Mouse (Mus musculus) MN1 (cell line): ENCODE measurements around the gene Intu.

Source experiments
- DNase-seq: peaks from one replicate; pipeline ENCODE4 v3.0.0-alpha.2; 2016; ENCODE audit warnings: low spot score

Gene Intu

GRCm38 (mm10) chr3:40531286-40532141 is at the start of gene Intu:
TSS of gene Intu (plus strand) at chr3:40531286.
- peak; percentile 72 for DNase-seq

GRCm38 (mm10) chr3:40483221-40483654 is 47.8 kb upstream of the Intu start:
- no peak for DNase-seq

DNA sequence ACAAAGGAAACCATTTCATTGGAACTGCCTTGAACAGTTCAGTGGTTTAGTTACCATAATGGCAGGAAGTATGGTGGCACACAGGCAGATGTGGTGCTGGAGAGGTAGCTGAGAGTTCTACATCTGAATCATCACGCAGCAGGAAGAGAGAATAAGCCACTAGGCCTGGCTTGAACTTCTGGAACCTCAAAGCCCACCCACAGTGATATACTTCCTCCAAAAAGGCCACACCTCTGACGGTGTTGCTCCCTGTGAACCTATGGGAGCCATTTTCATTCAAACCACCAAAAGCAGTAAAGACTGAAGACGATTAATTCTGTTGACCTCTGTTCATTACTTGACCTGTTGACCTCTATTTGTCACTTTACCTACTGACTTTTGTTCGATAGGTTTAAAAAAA is 43.7 kb upstream of the Intu start:
- no peak for DNase-seq

GRCm38 (mm10) chr3:40491742-40492141 is 39.3 kb upstream of the Intu start:
- no peak for DNase-seq

GRCm38 (mm10) chr3:40498898-40499297 is 32.2 kb upstream of the Intu start:
- no peak for DNase-seq

- DNase-seq, result no peak
These were observed 30.8 kb upstream of the Intu start for GRCm38 (mm10) chr3:40500157-40500808.

- no peak for DNase-seq
These were observed 26.7 kb upstream of the Intu start for GRCm38 (mm10) chr3:40504377-40504776.

DNA sequence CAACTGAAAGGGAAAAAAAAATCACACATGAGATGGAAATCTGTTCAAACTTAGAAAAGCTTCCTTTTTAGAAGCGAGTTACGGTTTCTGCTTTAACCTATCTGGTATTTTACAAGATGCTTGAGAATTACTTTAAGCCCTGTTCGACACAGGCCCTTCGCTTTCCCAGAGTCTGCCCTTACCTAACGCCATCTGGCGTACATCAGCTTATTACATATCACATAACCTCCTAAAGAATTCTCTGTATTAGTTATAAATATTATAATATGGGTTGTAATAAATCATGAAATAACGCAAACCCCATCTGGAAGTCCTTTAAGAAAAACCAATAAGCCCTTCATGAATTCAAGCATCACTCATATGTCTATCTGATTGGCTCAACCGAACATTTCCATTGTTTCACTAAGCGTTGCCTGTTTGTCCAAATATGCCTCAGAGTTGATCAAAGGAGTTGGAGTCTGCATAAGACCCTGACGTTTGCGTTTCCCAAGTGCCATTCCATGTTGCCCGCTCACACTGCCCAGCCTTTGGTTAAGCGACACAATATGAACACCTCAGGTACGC is 25.6 kb upstream of the Intu start:
- DNase-seq, result no peak

- DNase-seq, result no peak
These were observed 22.0 kb upstream of the Intu start for GRCm38 (mm10) chr3:40508927-40509576.

GRCm38 (mm10) chr3:40510567-40510966 is 20.5 kb upstream of the Intu start:
- DNase-seq, result peak; percentile 79

DNA sequence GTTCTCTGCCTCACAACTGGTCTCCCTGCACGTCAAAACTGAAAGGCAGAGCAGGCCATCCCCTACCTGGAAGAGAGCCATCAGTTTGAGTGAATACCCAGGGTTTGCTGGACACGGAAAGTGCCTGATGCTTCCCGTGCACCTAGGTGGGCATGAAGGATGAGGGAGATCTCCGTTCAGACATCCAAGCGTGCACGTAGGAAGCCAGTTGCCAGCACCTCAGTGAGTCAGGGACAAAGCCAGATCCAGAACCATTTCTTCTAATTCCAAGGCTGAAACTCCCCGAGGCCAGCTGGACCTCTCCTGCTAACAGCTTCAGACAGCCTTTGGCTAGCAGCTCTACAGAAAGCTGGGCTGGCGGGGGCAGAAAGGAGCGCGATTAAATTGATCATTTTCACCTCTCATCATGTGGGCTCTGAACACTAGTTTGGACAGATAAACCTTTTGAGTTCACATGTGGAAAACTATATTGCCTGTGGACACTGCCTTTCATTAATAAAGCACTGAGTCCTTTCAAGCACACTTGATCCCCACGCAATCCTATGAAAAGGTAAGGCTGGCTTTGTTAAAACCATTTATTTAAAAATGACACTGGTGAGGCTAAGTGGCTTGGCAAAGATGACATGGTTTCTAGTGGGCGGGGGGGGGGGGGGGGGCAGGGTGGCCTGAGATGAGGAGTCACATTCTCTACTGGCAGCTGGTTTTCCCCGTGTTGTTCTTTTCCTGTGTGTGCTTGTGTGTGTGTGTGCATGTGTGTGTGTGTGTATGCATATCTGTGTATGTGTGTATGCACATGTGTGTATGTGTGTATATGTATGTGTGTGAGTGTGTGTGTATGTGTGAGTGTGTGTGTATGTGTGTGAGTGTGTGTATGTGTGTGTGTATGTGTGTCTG is 17.9 kb upstream of the Intu start:
- DNase-seq, result no peak

- DNase-seq, result no peak
These were observed 12.8 kb upstream of the Intu start for GRCm38 (mm10) chr3:40518240-40518639.

GRCm38 (mm10) chr3:40519555-40519954 is 11.5 kb upstream of the Intu start:
- DNase-seq, result no peak

- no peak for DNase-seq
These were observed 10.5 kb upstream of the Intu start for GRCm38 (mm10) chr3:40520567-40520966.

GRCm38 (mm10) chr3:40522446-40522845 is 8.6 kb upstream of the Intu start:
- peak; percentile 47 for DNase-seq

DNA sequence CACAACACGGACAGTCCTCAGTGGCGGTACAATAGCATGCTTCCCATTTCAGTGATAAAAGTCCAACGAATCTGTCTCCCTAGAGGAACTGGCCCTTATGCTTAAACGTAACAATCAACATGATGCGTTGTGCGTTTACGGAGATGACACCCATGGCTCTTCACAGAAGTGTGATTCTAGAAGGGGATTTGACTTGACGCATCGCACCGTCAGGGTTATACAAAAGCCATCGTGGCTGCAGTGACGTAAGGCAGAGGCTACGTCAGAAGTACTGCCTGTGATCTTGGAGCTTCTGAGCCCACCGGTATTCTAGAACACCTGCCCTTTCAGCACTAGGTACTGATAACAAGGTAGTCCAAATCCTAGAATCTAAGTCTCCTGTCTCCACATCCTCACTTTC is 8.2 kb upstream of the Intu start:
- peak; percentile 71 for DNase-seq

DNA sequence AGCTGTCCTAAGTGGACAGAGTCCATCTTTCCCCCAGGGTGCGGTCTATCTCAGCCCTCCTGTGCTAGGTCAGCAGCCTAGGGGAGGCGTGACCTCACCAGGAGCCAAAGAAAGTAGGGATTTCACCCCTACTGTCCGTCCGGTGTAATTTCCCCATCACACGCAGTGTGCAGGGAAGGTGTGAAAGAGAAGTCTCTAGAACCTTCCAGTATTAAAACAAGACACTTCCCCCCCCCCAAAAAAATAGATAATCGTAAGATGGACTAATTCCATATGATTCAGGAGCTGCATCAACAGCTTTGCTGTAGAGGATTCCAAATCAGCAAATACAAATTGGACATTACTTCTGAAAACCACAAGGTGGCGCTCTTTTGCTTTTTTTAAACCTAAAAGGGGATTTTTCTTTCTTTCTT is 7.7 kb upstream of the Intu start:
- DNase-seq, result peak; percentile 80

DNA sequence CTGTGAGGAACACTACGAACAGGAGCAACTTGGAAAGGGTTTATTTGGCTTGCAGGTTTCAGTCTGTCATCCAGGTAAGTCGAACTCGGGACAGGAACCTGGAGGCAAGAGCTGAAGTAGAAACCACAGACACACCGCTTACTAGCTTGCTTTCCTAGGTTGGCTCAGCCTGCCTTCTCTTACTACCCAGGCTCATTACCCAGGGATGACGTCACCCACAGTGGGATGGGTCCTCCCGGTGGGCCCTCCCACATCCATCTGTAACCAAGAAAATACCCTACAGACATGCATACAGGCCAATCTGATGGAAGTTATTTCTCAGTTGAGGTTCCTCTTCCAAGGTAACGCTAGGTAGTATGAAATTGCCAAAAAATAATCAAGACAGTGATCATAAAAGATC is 6.2 kb upstream of the Intu start:
- DNase-seq, result peak; percentile 67

GRCm38 (mm10) chr3:40525341-40525740 is 5.7 kb upstream of the Intu start:
- peak; percentile 71 for DNase-seq

DNA sequence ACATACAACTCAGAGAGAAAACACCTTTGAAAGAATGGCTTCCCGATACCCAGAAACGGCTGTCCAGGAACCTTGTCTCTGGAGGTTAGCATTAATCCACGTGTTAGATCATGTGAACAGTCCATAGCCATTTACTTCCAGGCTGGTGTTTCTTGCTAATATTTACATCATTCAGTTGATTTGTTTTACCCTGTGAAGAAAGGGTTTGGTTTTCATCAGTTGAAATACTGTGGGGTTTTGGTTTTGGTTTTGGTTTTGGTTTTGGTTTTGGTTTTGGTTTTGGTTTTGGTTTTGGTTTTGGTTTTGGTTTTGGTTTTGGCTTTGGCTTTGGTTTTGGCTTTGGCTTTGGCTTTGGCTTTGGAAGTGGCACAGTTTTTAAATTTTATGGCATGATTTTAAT is 5.0 kb upstream of the Intu start:
- DNase-seq, result peak; percentile 22

DNA sequence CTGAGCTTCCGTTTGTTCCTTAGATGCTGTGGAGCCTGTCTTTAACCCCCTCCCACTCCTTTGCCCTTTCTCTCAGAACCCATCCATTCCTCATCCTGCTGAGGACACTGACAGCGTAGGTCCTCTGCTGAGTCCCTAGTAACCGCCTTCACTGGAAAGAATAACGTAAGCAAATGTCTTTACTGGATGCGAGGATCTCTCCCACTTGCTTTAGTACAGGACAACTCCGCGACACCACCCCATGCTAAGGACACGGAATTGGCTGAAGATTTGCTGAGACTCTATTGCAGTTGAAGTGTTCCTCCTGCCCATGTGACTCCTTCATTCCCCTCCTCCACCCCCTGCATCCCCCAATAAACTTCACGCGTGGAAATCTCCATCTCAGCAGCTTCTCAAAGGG is 3.9 kb upstream of the Intu start:
- DNase-seq, result no peak
